Mouse (Mus musculus): Measurements from ENCODE around the gene Kcnj14.

DNA sequence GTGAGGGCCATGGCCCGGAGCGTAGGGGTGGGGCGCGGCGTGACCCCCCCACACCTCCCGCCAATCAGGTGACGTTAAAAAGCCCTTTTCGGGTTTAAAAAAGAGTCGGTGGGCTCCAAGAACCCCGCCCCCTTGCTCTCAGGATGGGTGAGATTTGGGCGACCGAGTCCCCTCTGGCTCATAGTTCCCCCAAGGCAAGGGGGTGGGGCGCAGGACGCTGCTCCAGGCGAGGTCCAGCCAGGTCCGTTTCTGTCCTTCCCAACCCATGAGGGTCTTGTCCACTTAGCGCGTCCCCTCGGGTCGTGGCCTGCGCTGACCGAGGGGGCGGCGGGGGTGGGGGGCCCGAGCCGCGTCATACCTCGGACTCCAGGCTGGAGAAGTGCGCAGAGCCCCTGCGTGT lies 7.8 kb upstream of the Kcnj14 start:
- TF ChIP-seq CTCF (IDR thresholded peaks at IDR 0.05; ENCODE audit: low read depth, low read length) (no peak), GATA1 (IDR thresholded peaks at IDR 0.05; ENCODE audit: borderline replicate concordance, low read length) (no peak), GATA2 (IDR thresholded peaks at IDR 0.05; ENCODE audit: borderline replicate concordance, low read depth, low read length) (no peak)
